Comparison of ENCODE assay signal across 14 mouse cellular contexts in the genomic region with DNA sequence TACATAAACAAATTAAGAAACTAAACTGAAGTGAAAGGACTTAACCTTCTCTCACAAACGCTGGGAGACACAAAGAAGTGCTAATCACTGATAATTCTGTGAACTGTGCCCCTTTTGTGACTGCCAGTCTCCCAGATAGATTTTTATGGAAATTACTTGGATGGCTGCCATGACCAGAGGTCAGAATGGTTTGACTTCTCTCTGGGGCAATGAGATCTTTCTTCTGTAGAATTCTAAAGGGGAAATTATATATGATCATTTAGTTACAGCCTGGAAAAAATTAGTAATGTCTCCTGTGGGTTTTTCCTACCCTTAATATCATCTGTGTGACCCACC. TPM values are rescaled to one million over a fixed set of nuclear protein-coding genes. Genes with fewer than 3 reads are reported as not detected.
DNase-seq lines count a peak whose midpoint lies in the region; ATAC-seq and TF ChIP-seq lines count a peak whose summit lies in the region.
"Had no signal": no experiment of that assay in that cellular context is flagged by ENCODE, and none has a peak within 500 bp of the region (broad histone marks: within the 10 kb centered on the region; RNA-seq: fewer than 3 reads in every experiment).

No protein-coding gene starts in this region.

- peak overlapping the region; percentile 53 to 64 for H3K27ac ChIP-seq in heart, embryonic 14.5 days (replicated peaks in 1 of 2; ENCODE audit: control insufficient read depth in 1 of 2, insufficient read depth in 1 of 2, low read depth in 2 of 2, low read length in 2 of 2)
- H3K27ac ChIP-seq in liver, embryonic 14.5 days, result no peak overlapping the region
- no peak overlapping the region for H3K27ac ChIP-seq in liver, embryonic 11.5 days (ENCODE audit: low read depth, low read length)
- peak overlapping the region; percentile 86 for H3K27ac ChIP-seq in liver, postnatal 0 days (ENCODE audit: low read depth)
- H3K27ac ChIP-seq in forebrain, embryonic 11.5 days (ENCODE audit: low read depth, low read length), result no peak overlapping the region
- H3K27ac ChIP-seq: limb, embryonic 13.5 days had no signal

- no peak overlapping the region for H3K9ac ChIP-seq in heart, embryonic 14.5 days (ENCODE audit: low read length)
- no peak overlapping the region for H3K9ac ChIP-seq in liver, embryonic 14.5 days (replicated peaks)
- H3K9ac ChIP-seq in liver, embryonic 11.5 days (ENCODE audit: low read depth, low read length), result no peak overlapping the region
- H3K9ac ChIP-seq in liver, postnatal 0 days (replicated peaks), result no peak overlapping the region
- H3K9ac ChIP-seq in forebrain, embryonic 11.5 days (ENCODE audit: low read length), result no peak overlapping the region
- H3K9ac ChIP-seq: forebrain, postnatal 0 days; limb, embryonic 13.5 days had no signal

- no peaks in the 10 kb centered on the region for H3K36me3 ChIP-seq in heart, embryonic 14.5 days (ENCODE audit: control insufficient read depth, insufficient read depth, low read length)
- H3K36me3 ChIP-seq in liver, embryonic 14.5 days (replicated peaks; ENCODE audit: control insufficient read depth, insufficient read depth, low read depth), result no peaks in the 10 kb centered on the region
- no peaks in the 10 kb centered on the region for H3K36me3 ChIP-seq in liver, embryonic 11.5 days (ENCODE audit: control insufficient read depth, insufficient read depth, low read length)
- no peaks in the 10 kb centered on the region for H3K36me3 ChIP-seq in liver, postnatal 0 days (replicated peaks; ENCODE audit: insufficient read depth, low read length)
- no peaks in the 10 kb centered on the region for H3K36me3 ChIP-seq in forebrain, embryonic 11.5 days (ENCODE audit: control insufficient read depth, insufficient read depth, low read length)
- H3K36me3 ChIP-seq: limb, embryonic 13.5 days had no signal

- no peak overlapping the region for H3K4me3 ChIP-seq in heart, embryonic 14.5 days (ENCODE audit: control insufficient read depth in 1 of 2, insufficient read depth in 1 of 2, low read depth in 1 of 2, low read length in 2 of 2)
- H3K4me3 ChIP-seq in liver, embryonic 14.5 days (ENCODE audit: insufficient read depth in 1 of 2, low read depth in 2 of 2, low read length in 2 of 2), result no peak overlapping the region
- H3K4me3 ChIP-seq in liver, embryonic 11.5 days (ENCODE audit: low read depth, low read length), result no peak overlapping the region
- H3K4me3 ChIP-seq in liver, postnatal 0 days (ENCODE audit: low read depth, low read length), result no peak overlapping the region
- H3K4me3 ChIP-seq in forebrain, embryonic 11.5 days (ENCODE audit: low read depth, low read length), result no peak overlapping the region
- H3K4me3 ChIP-seq: limb, embryonic 13.5 days had no signal

- intact Hi-C loops in heart, postnatal 14 days (cut with DNase I), result no loop called here

- no peak for DNase-seq in heart, postnatal 14 days
- DNase-seq in liver, embryonic 14.5 days (ENCODE audit: low read depth in 3 of 3, low spot score in 3 of 3), result no peak
- no peak for DNase-seq in liver, embryonic 11.5 days (ENCODE audit: low spot score)
- DNase-seq in kidney, adult 8-10 months, result peak; percentile 52 to 72
- no peak for DNase-seq in liver, postnatal 0 days
- no peak for DNase-seq in forebrain, embryonic 11.5 days (ENCODE audit: low spot score)
- no peak for DNase-seq in cerebellum, postnatal 4 days (ENCODE audit: low spot score in 2 of 2)
- DNase-seq: cerebellum, adult 8-10 months; embryo, embryonic 11 days; forebrain, postnatal 0 days; gastrocnemius, postnatal 14 days; lung, postnatal 14 days had no signal

- 5% methylated on average over 1 of the region's 1 CpGs for WGBS in heart, embryonic 14.5 days
- 46% methylated on average over 1 of the region's 1 CpGs for WGBS in liver, embryonic 14.5 days (ENCODE audit: insufficient replicate concordance)
- 53% methylated on average over 1 of the region's 1 CpGs for WGBS in liver, embryonic 11.5 days
- WGBS in liver, postnatal 0 days (ENCODE audit: insufficient replicate concordance), result 38% methylated on average over 1 of the region's 1 CpGs
- WGBS in forebrain, embryonic 11.5 days, result 54% methylated on average over 1 of the region's 1 CpGs

- peaks cover 9 to 21% of the 10 kb centered on the region in 2 experiments; a peak in 3 of 4 replicates for H3K4me1 ChIP-seq in heart, embryonic 14.5 days (ENCODE audit: control insufficient read depth in 2 of 2, insufficient read depth in 2 of 2, low read length in 2 of 2)
- peaks cover 0 to 16% of the 10 kb centered on the region in 2 experiments; a peak in 2 of 4 replicates for H3K4me1 ChIP-seq in liver, embryonic 14.5 days (replicated peaks; ENCODE audit: control insufficient read depth in 2 of 2, insufficient read depth in 2 of 2, low read length in 1 of 2)
- H3K4me1 ChIP-seq in liver, embryonic 11.5 days (replicated peaks; ENCODE audit: control insufficient read depth, insufficient read depth, low read length), result no peaks in the 10 kb centered on the region; the same call in 1 of the 2 replicates
- peaks cover 15% of the 10 kb centered on the region for H3K4me1 ChIP-seq in liver, postnatal 0 days (ENCODE audit: insufficient read depth)
- H3K4me1 ChIP-seq in forebrain, embryonic 11.5 days (replicated peaks; ENCODE audit: control insufficient read depth, insufficient read depth, low read length), result peaks cover 2% of the 10 kb centered on the region; the same call in 1 of the 2 replicates

- H3K27me3 ChIP-seq in heart, embryonic 14.5 days (ENCODE audit: control insufficient read depth, insufficient read depth, low read length), result no peaks in the 10 kb centered on the region
- H3K27me3 ChIP-seq in liver, embryonic 14.5 days (ENCODE audit: control insufficient read depth, insufficient read depth, low read length), result no peaks in the 10 kb centered on the region
- H3K27me3 ChIP-seq in liver, embryonic 11.5 days (replicated peaks; ENCODE audit: control insufficient read depth, insufficient read depth, low read length), result no peaks in the 10 kb centered on the region
- H3K27me3 ChIP-seq in liver, postnatal 0 days (ENCODE audit: insufficient read depth, low read length), result no peaks in the 10 kb centered on the region
- H3K27me3 ChIP-seq in forebrain, embryonic 11.5 days (ENCODE audit: control insufficient read depth, insufficient read depth, low read length), result no peaks in the 10 kb centered on the region
- H3K27me3 ChIP-seq: limb, embryonic 13.5 days had no signal

- no peak for ATAC-seq in heart, embryonic 14.5 days (ENCODE audit: insufficient number of reproducible peaks, insufficient read depth, low FRiP score, low read depth)
- no peak for ATAC-seq in liver, embryonic 14.5 days (ENCODE audit: insufficient read depth)
- ATAC-seq in liver, embryonic 11.5 days (replicated peaks; ENCODE audit: low FRiP score), result no peak
- peak; percentile 54 for ATAC-seq in liver, postnatal 0 days
- ATAC-seq in forebrain, embryonic 11.5 days (replicated peaks; ENCODE audit: low FRiP score), result no peak
- ATAC-seq: forebrain, postnatal 0 days had no signal

- TF ChIP-seq CTCF in liver, embryonic 14.5 days (IDR thresholded peaks at IDR 0.05; ENCODE audit: low read depth), result no peak
- TF ChIP-seq CTCF in liver, postnatal 0 days (IDR thresholded peaks at IDR 0.05; ENCODE audit: low read depth), result no peak

- H3K9me3 ChIP-seq in heart, embryonic 14.5 days (ENCODE audit: control insufficient read depth, low read length), result no peaks in the 10 kb centered on the region
- H3K9me3 ChIP-seq in liver, embryonic 14.5 days (ENCODE audit: control insufficient read depth, low read length), result no peaks in the 10 kb centered on the region
- H3K9me3 ChIP-seq in liver, embryonic 11.5 days (ENCODE audit: control insufficient read depth, low read length), result no peaks in the 10 kb centered on the region
- no peaks in the 10 kb centered on the region for H3K9me3 ChIP-seq in liver, postnatal 0 days (ENCODE audit: low read length)
- no peaks in the 10 kb centered on the region for H3K9me3 ChIP-seq in forebrain, embryonic 11.5 days (ENCODE audit: control insufficient read depth, low read length)
- H3K9me3 ChIP-seq: limb, embryonic 13.5 days had no signal

- peak overlapping the region; percentile 43 for H3K4me2 ChIP-seq in heart, embryonic 14.5 days (ENCODE audit: low read length)
- peak overlapping the region; percentile 29 for H3K4me2 ChIP-seq in liver, embryonic 14.5 days (ENCODE audit: low read depth)
- H3K4me2 ChIP-seq in liver, embryonic 11.5 days, result no peak overlapping the region
- peak overlapping the region; percentile 58 for H3K4me2 ChIP-seq in liver, postnatal 0 days (ENCODE audit: low read depth, low read length)
- H3K4me2 ChIP-seq in forebrain, embryonic 11.5 days (ENCODE audit: low read depth, low read length, severe bottlenecking), result no peak overlapping the region
- H3K4me2 ChIP-seq: limb, embryonic 13.5 days had no signal

- TF ChIP-seq EP300 in liver, embryonic 14.5 days (IDR thresholded peaks at IDR 0.05; ENCODE audit: low read depth), result no peak
- no peak for TF ChIP-seq EP300 in liver, postnatal 0 days (IDR thresholded peaks at IDR 0.05; ENCODE audit: low read depth)

RNA-seq across cellular contexts. Expression of gene Galm, which starts 4.1 kb away (rescaled TPM):
- 10.7 and 13.7 TPM in 2 replicates for polyA plus RNA-seq in heart, embryonic 14.5 days (2014; fragmentation: Nextera tagmentation; extraction: Ambion mirVana)
- 10 to 100 TPM; 11.0 to 12.4 TPM for total RNA-seq in heart, postnatal 14 days (2021)
- polyA plus RNA-seq in liver, embryonic 14.5 days (2012; rRNA removed), result 14.0 and 15.0 TPM in 2 replicates
- polyA plus RNA-seq in liver, embryonic 14.5 days (2014; fragmentation: Nextera tagmentation; extraction: Ambion mirVana), result 22.7 and 25.6 TPM in 2 replicates
- 16.7 and 18.7 TPM in 2 replicates for polyA plus RNA-seq in liver, embryonic 11.5 days (2014; fragmentation: Nextera tagmentation; extraction: Ambion mirVana)
- 47.0 and 47.8 TPM in 2 replicates for polyA plus RNA-seq in liver, postnatal 0 days (2015; fragmentation: Nextera tagmentation; extraction: Ambion mirVana)
- polyA plus RNA-seq in forebrain, embryonic 11.5 days (2014; fragmentation: Nextera tagmentation; extraction: Ambion mirVana), result 11.2 and 12.5 TPM in 2 replicates

Comparison
In these comparisons a context has a peak if more than half of its experiments do, and no peak if none do; other contexts are left out.
1. H3K27ac ChIP-seq: peak in heart, embryonic 14.5 days (2 of 2) and liver, postnatal 0 days (single experiment); none in liver, embryonic 14.5 days (single experiment), liver, embryonic 11.5 days (single experiment) and forebrain, embryonic 11.5 days (single experiment).
2. H3K4me2 ChIP-seq: peak in heart, embryonic 14.5 days (single experiment), liver, embryonic 14.5 days (single experiment) and liver, postnatal 0 days (single experiment); none in liver, embryonic 11.5 days (single experiment) and forebrain, embryonic 11.5 days (single experiment).
3. DNase-seq: peak in kidney, adult 8-10 months (2 of 2); none in heart, postnatal 14 days (0 of 2), liver, embryonic 14.5 days (0 of 3), liver, embryonic 11.5 days (single experiment), liver, postnatal 0 days (single experiment), forebrain, embryonic 11.5 days (single experiment) and cerebellum, postnatal 4 days (0 of 2).